Mouse (Mus musculus) cerebellum, adult 11-12 months (tissue): Measurements from ENCODE around the gene Adprh.
"Not testable (repeated sequence)": the region's sequence is repeated elsewhere in the genome, so short reads cannot be mapped to it uniquely, and the experiment has no call there.

ENCODE experiments used
- DNase-seq: peaks from one replicate; pipeline ENCODE4 v3.0.0; 2022

Gene Adprh

GRCm38 (mm10) chr16:38466089-38466488, 13.6 kb upstream of the Adprh start:
- no peak for DNase-seq

- DNase-seq, result no peak
Measured at GRCm38 (mm10) chr16:38463305-38463704, 10.8 kb upstream of the Adprh start.

- DNase-seq, result no peak
Measured at GRCm38 (mm10) chr16:38462161-38462560, 9.7 kb upstream of the Adprh start.

- DNase-seq, result no peak
Measured at GRCm38 (mm10) chr16:38461749-38462148, 9.2 kb upstream of the Adprh start.

- DNase-seq, result no peak
Measured at GRCm38 (mm10) chr16:38459990-38460389, 7.5 kb upstream of the Adprh start.

- no peak for DNase-seq
Measured at GRCm38 (mm10) chr16:38458600-38459280, 6.2 kb upstream of the Adprh start.

- no peak for DNase-seq
Measured at GRCm38 (mm10) chr16:38456812-38457567, 4.5 kb upstream of the Adprh start.

- no peak for DNase-seq
Measured at GRCm38 (mm10) chr16:38455511-38456418, 3.3 kb upstream of the Adprh start, which contains the start of gene Cd80. Cd80 (plus strand) TSS chr16:38455561.

- DNase-seq, result no peak
Measured at GRCm38 (mm10) chr16:38454533-38455254, 2.2 kb upstream of the Adprh start.

- DNase-seq, result no peak
Measured at GRCm38 (mm10) chr16:38453952-38454351, 1.4 kb upstream of the Adprh start.

GRCm38 (mm10) chr16:38453203-38453553, 675 bp upstream of the Adprh start:
- no peak for DNase-seq

GRCm38 (mm10) chr16:38451421-38452205, 890 bp downstream of the Adprh start:
- DNase-seq, result peak; percentile 30

GRCm38 (mm10) chr16:38450707-38451106, 1.8 kb downstream of the Adprh start:
- DNase-seq, result no peak

- no peak for DNase-seq
Measured at GRCm38 (mm10) chr16:38448458-38448857, 4.0 kb downstream of the Adprh start.

GRCm38 (mm10) chr16:38447366-38447765, 5.1 kb downstream of the Adprh start:
- DNase-seq, result no peak

GRCm38 (mm10) chr16:38446141-38446540, 6.4 kb downstream of the Adprh start:
- DNase-seq, result not testable (repeated sequence)

GRCm38 (mm10) chr16:38445576-38445975, 6.9 kb downstream of the Adprh start:
- DNase-seq, result no peak

- DNase-seq, result no peak
Measured at GRCm38 (mm10) chr16:38445046-38445445, 7.5 kb downstream of the Adprh start.

GRCm38 (mm10) chr16:38443721-38444464, 8.6 kb downstream of the Adprh start:
- no peak for DNase-seq

- no peak for DNase-seq
Measured at GRCm38 (mm10) chr16:38442216-38442615, 10.3 kb downstream of the Adprh start.

- no peak for DNase-seq
Measured at GRCm38 (mm10) chr16:38441611-38442010, 10.9 kb downstream of the Adprh start.
